Mouse (Mus musculus) stomach, embryonic 16.5 days (tissue): ENCODE results near the gene Rimbp2. TPM values are rescaled to one million over a fixed set of nuclear protein-coding genes. Genes with fewer than 3 reads are reported as not detected.
"Not testable (repeated sequence)": the region's sequence is repeated elsewhere in the genome, so short reads cannot be mapped to it uniquely, and the experiment has no call there.

ENCODE experiments used
- ATAC-seq: fragments of 200-750 bp; cut with Nextera tagmentation; 2 replicates; pipeline ENCODE4 v1.8.0; 2017; ENCODE audit warnings: moderate number of reproducible peaks, moderate TSS enrichment; ENCODE audit not compliant: insufficient read depth, low FRiP score
- H3K27ac ChIP-seq: fragments of 300-500 bp; sonication (generic); 2 replicates; pipeline ENCODE4 v1.5.1; 2014; ENCODE audit warnings: low read length
- H3K27me3 ChIP-seq: fragments of 300-500 bp; sonication (generic); 2 replicates; pipeline ENCODE4 v1.6.1; 2014; ENCODE audit warnings: low read length, control low read depth, mixed read lengths; ENCODE audit not compliant: control insufficient read depth, insufficient read depth
- H3K36me3 ChIP-seq: fragments of 300-500 bp; sonication (generic); 2 replicates; pipeline ENCODE4 v1.6.1; 2014; ENCODE audit warnings: low read length; ENCODE audit not compliant: control insufficient read depth, insufficient read depth
- H3K4me1 ChIP-seq: fragments of 300-500 bp; sonication (generic); 2 replicates; pipeline ENCODE4 v1.6.1; 2014; ENCODE audit warnings: low read length, control low read depth, mixed read lengths; ENCODE audit not compliant: control insufficient read depth, insufficient read depth
- H3K4me2 ChIP-seq: fragments of 300-500 bp; sonication (generic); 2 replicates; pipeline ENCODE4 v1.6.1; 2014; ENCODE audit warnings: low read depth, low read length, mixed read lengths
- H3K4me3 ChIP-seq: fragments of 300-500 bp; sonication (generic); replicated peaks from 2 replicates; pipeline ENCODE4 v1.5.1; 2014; ENCODE audit warnings: mild to moderate bottlenecking, low read length
- H3K9ac ChIP-seq: fragments of 300-500 bp; sonication (generic); 2 replicates; pipeline ENCODE4 v1.6.1; 2014; ENCODE audit warnings: low read length
- H3K9me3 ChIP-seq: fragments of 300-500 bp; sonication (generic); replicated peaks from 2 replicates; pipeline ENCODE4 v1.6.1; 2016; ENCODE audit warnings: low read length, control low read depth; ENCODE audit not compliant: control insufficient read depth
- WGBS: fragments of 180-500 bp; shearing (Covaris S2); extraction: QIAGEN DNeasy Blood & Tissue Kit; methylation state at CpG from one replicate; pipeline ENCODE4 v1.1.7; 2014; 5-methylcytosine and 5-hydroxymethylcytosine counted together
- polyA plus RNA-seq: library from polyadenylated mRNA; unstranded; fragments of >200 nt; fragmentation: Nextera tagmentation; extraction: Ambion mirVana; gene quantifications from 2 replicates; pipeline ENCODE4 v1.2.1, GENCODE M21; 2015

The Rimbp2 gene
- polyA plus RNA-seq, 1 experiment from 2014 or later: 0.39 TPM

GRCm38 (mm10) chr5:128733955-128734354 lies 219.3 kb downstream of the Rimbp2 start:
- H3K27ac ChIP-seq: no peak overlapping the region
- ATAC-seq: no peak
- H3K36me3 ChIP-seq: no peaks in the 10 kb centered on the region
- no peak overlapping the region for H3K9ac ChIP-seq
- no peaks in the 10 kb centered on the region for H3K4me1 ChIP-seq
- no peak overlapping the region for H3K4me3 ChIP-seq
- H3K4me2 ChIP-seq: no peak overlapping the region
- WGBS: under 1% methylated on average over 6 of the region's 6 CpGs
- no peaks in the 10 kb centered on the region for H3K27me3 ChIP-seq
- no peaks in the 10 kb centered on the region for H3K9me3 ChIP-seq

GRCm38 (mm10) chr5:128732416-128733014 lies 220.8 kb downstream of the Rimbp2 start:
- no peak for ATAC-seq
- no peaks in the 10 kb centered on the region for H3K9me3 ChIP-seq
- H3K27me3 ChIP-seq: no peaks in the 10 kb centered on the region
- H3K4me3 ChIP-seq: no peak overlapping the region
- H3K4me1 ChIP-seq: no peaks in the 10 kb centered on the region
- no peak overlapping the region for H3K9ac ChIP-seq
- WGBS: 66% methylated on average over 11 of the region's 11 CpGs
- H3K36me3 ChIP-seq: no peaks in the 10 kb centered on the region
- no peak overlapping the region for H3K4me2 ChIP-seq
- H3K27ac ChIP-seq: no peak overlapping the region

- no peak for ATAC-seq
- Histone ChIP-seq H3K4me1 (no peaks in the 10 kb centered on the region), H3K9me3 (no peaks in the 10 kb centered on the region), H3K4me3 (no peak overlapping the region), H3K27me3 (no peaks in the 10 kb centered on the region), H3K27ac (no peak overlapping the region), H3K9ac (no peak overlapping the region), H3K36me3 (no peaks in the 10 kb centered on the region), H3K4me2 (no peak overlapping the region)
- 49% methylated on average over 5 of the region's 5 CpGs for WGBS
Observed at GRCm38 (mm10) chr5:128730634-128731033, 222.7 kb downstream of the Rimbp2 start.

- Histone ChIP-seq H3K4me2 (no peak overlapping the region), H3K4me1 (no peaks in the 10 kb centered on the region), H3K9ac (no peak overlapping the region), H3K36me3 (no peaks in the 10 kb centered on the region), H3K27me3 (no peaks in the 10 kb centered on the region), H3K4me3 (no peak overlapping the region), H3K9me3 (no peaks in the 10 kb centered on the region), H3K27ac (no peak overlapping the region)
- WGBS: 77% methylated on average over 5 of the region's 5 CpGs
- ATAC-seq: no peak
Observed at GRCm38 (mm10) chr5:128729341-128729740, 223.9 kb downstream of the Rimbp2 start.

- not testable (repeated sequence) for H3K36me3 ChIP-seq, H3K4me3 ChIP-seq, ATAC-seq, H3K9me3 ChIP-seq, H3K27me3 ChIP-seq, H3K9ac ChIP-seq, H3K4me1 ChIP-seq, H3K27ac ChIP-seq, H3K4me2 ChIP-seq
- 87% methylated on average over 11 of the region's 11 CpGs for WGBS
Observed at GRCm38 (mm10) chr5:128720461-128720860, 232.8 kb downstream of the Rimbp2 start.

- WGBS: 66% methylated on average over 16 of the region's 16 CpGs
Observed at GRCm38 (mm10) chr5:128715171-128715570, 238.1 kb downstream of the Rimbp2 start.

GRCm38 (mm10) chr5:128711847-128712246 lies 241.4 kb downstream of the Rimbp2 start:
- no peaks in the 10 kb centered on the region for H3K36me3 ChIP-seq
- ATAC-seq: no peak
- WGBS: 87% methylated on average over 6 of the region's 6 CpGs

More at GRCm38 (mm10) chr5:128715171-128715570, 238.1 kb downstream of the Rimbp2 start:
- Histone ChIP-seq H3K27me3 (no peaks in the 10 kb centered on the region), H3K4me3 (no peak overlapping the region), H3K4me1 (no peaks in the 10 kb centered on the region), H3K9ac (no peak overlapping the region), H3K27ac (no peak overlapping the region), H3K36me3 (no peaks in the 10 kb centered on the region), H3K4me2 (no peak overlapping the region), H3K9me3 (peaks cover 2% of the 10 kb centered on the region; the same call in 1 of the 2 replicates)
- ATAC-seq: no peak

GRCm38 (mm10) chr5:128710596-128710995 lies 242.7 kb downstream of the Rimbp2 start:
- no peaks in the 10 kb centered on the region for H3K36me3 ChIP-seq
- no peak overlapping the region for H3K4me3 ChIP-seq
- no peaks in the 10 kb centered on the region for H3K27me3 ChIP-seq
- peaks cover 7% of the 10 kb centered on the region; the same call in 1 of the 2 replicates for H3K9me3 ChIP-seq
- 25% methylated on average over 8 of the region's 8 CpGs for WGBS
- ATAC-seq: no peak
- H3K27ac ChIP-seq: no peak overlapping the region
- no peak overlapping the region for H3K9ac ChIP-seq
- H3K4me2 ChIP-seq: no peak overlapping the region
- H3K4me1 ChIP-seq: no peaks in the 10 kb centered on the region

More at GRCm38 (mm10) chr5:128711847-128712246, 241.4 kb downstream of the Rimbp2 start:
- Histone ChIP-seq H3K4me2 (no peak overlapping the region), H3K9me3 (peaks cover 2% of the 10 kb centered on the region; the same call in 1 of the 2 replicates), H3K27me3 (no peaks in the 10 kb centered on the region), H3K4me1 (no peaks in the 10 kb centered on the region), H3K9ac (no peak overlapping the region), H3K27ac (no peak overlapping the region), H3K4me3 (no peak overlapping the region)

GRCm38 (mm10) chr5:128708929-128709328 lies 244.4 kb downstream of the Rimbp2 start:
- H3K4me2 ChIP-seq: no peak overlapping the region
- H3K27ac ChIP-seq: no peak overlapping the region
- ATAC-seq: no peak
- 0 out of 2 replicates have a peak, but pooled peaks cover 2% of the 10 kb centered on the region for H3K4me1 ChIP-seq
- 85% methylated on average over 5 of the region's 5 CpGs for WGBS
- peaks cover 7% of the 10 kb centered on the region; the same call in 1 of the 2 replicates for H3K9me3 ChIP-seq
- H3K36me3 ChIP-seq: no peaks in the 10 kb centered on the region
- H3K9ac ChIP-seq: no peak overlapping the region
- no peaks in the 10 kb centered on the region for H3K27me3 ChIP-seq
- no peak overlapping the region for H3K4me3 ChIP-seq
